Mouse (Mus musculus): ENCODE results near the gene Drg1. TPM values are rescaled to one million over a fixed set of nuclear protein-coding genes. Genes with fewer than 3 reads are reported as not detected.

The Drg1 gene
- polyA plus RNA-seq, 1 experiment from 2014 or later, result 132 TPM

- H3K27ac ChIP-seq (ENCODE audit: low read length), result no peak overlapping the region
- no peak overlapping the region for H3K4me3 ChIP-seq (ENCODE audit: low read depth, low read length)
- no peaks in the 10 kb centered on the region for H3K4me1 ChIP-seq (ENCODE audit: insufficient read depth, low read depth, low read length)
- no peaks in the 10 kb centered on the region for H3K36me3 ChIP-seq (ENCODE audit: insufficient read depth, low read length)
- H3K9me3 ChIP-seq (ENCODE audit: low read length), result 0 out of 2 replicates have a peak, but pooled peaks cover 2% of the 10 kb centered on the region
- no peak for ATAC-seq
- TF ChIP-seq EP300 (IDR thresholded peaks at IDR 0.05) (no peak), CTCF (IDR thresholded peaks at IDR 0.05) (no peak)
- WGBS, result 39% methylated on average over 5 of the region's 5 CpGs
- no peaks in the 10 kb centered on the region for H3K27me3 ChIP-seq (replicated peaks; ENCODE audit: insufficient read depth, low read length)
- no peak overlapping the region for H3K9ac ChIP-seq (replicated peaks; ENCODE audit: low read depth)
- no peak overlapping the region for H3K4me2 ChIP-seq (replicated peaks; ENCODE audit: low read depth, low read length)
- DNase-seq (ENCODE audit: low spot score), result no peak
Observed at GRCm38 (mm10) chr11:3278351-3278750, 12.1 kb upstream of the Drg1 start.

DNA sequence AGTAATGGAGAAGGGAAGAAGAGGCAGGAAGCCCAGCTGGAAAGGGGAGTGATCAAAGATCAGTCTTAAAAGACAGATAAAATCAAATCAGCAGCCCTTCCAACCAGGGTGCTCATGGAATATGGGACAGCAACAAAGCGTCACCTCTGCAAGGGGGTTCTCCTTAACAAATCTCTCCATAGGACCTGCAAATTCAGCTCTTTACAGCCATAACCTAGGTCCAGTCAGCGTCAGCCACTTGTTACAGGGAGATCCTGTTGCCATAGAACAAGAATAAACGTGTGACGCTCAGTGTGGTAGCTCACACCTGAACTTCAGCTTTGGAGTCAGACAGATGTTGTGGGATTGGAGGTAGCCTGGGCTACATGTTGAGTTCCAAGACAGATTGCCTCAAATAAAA, 3.0 kb upstream of the Drg1 start:
- H3K4me2 ChIP-seq (replicated peaks; ENCODE audit: low read depth, low read length), result no peak overlapping the region
- DNase-seq (ENCODE audit: low spot score), result no peak
- no peaks in the 10 kb centered on the region for H3K4me1 ChIP-seq (ENCODE audit: insufficient read depth, low read depth, low read length)
- no peak for ATAC-seq
- H3K36me3 ChIP-seq (ENCODE audit: insufficient read depth, low read length), result no peaks in the 10 kb centered on the region
- H3K9me3 ChIP-seq (ENCODE audit: low read length), result no peaks in the 10 kb centered on the region
- TF ChIP-seq CTCF (IDR thresholded peaks at IDR 0.05) (no peak), EP300 (IDR thresholded peaks at IDR 0.05) (no peak)
- H3K4me3 ChIP-seq (ENCODE audit: low read depth, low read length), result no peak overlapping the region
- no peaks in the 10 kb centered on the region for H3K27me3 ChIP-seq (replicated peaks; ENCODE audit: insufficient read depth, low read length)
- no peak overlapping the region for H3K9ac ChIP-seq (replicated peaks; ENCODE audit: low read depth)
- H3K27ac ChIP-seq (ENCODE audit: low read length), result no peak overlapping the region
- 36% methylated on average over 4 of the region's 4 CpGs for WGBS

GRCm38 (mm10) chr11:3267133-3267532, 918 bp upstream of the Drg1 start:
- peak overlapping the region; percentile 89; the same call in 1 of the 2 replicates for H3K27ac ChIP-seq (ENCODE audit: low read length)
- no peak for ATAC-seq

GRCm38 (mm10) chr11:3265291-3266078, 730 bp downstream of the Drg1 start:
- Histone ChIP-seq H3K4me3 (ENCODE audit: low read depth, low read length) (peak overlapping the region; percentile 91), H3K27ac (ENCODE audit: low read length) (peak overlapping the region; percentile 89), H3K27me3 (replicated peaks; ENCODE audit: insufficient read depth, low read length) (no peaks in the 10 kb centered on the region), H3K9me3 (ENCODE audit: low read length) (no peaks in the 10 kb centered on the region), H3K4me1 (ENCODE audit: insufficient read depth, low read depth, low read length) (no peaks in the 10 kb centered on the region), H3K4me2 (replicated peaks; ENCODE audit: low read depth, low read length) (peak overlapping the region; percentile 79), H3K9ac (replicated peaks; ENCODE audit: low read depth) (peak overlapping the region; percentile 99), H3K36me3 (ENCODE audit: insufficient read depth, low read length) (peaks cover 8% of the 10 kb centered on the region; the same call in 1 of the 2 replicates)
- no peak for TF ChIP-seq CTCF (IDR thresholded peaks at IDR 0.05)
- no peak for TF ChIP-seq EP300 (IDR thresholded peaks at IDR 0.05)
- WGBS, result under 1% methylated on average over 26 of the region's 26 CpGs
- ATAC-seq (no peak), DNase-seq (ENCODE audit: low spot score) (peak; percentile 68)

More at GRCm38 (mm10) chr11:3267133-3267532, 918 bp upstream of the Drg1 start:
- DNase-seq (ENCODE audit: low spot score), result peak; percentile 14
- H3K4me1 ChIP-seq (ENCODE audit: insufficient read depth, low read depth, low read length), result no peaks in the 10 kb centered on the region
- 0 out of 2 replicates have a peak overlapping the region, but pooled peaks have one; percentile 99 for H3K9ac ChIP-seq (replicated peaks; ENCODE audit: low read depth)
- H3K27me3 ChIP-seq (replicated peaks; ENCODE audit: insufficient read depth, low read length), result no peaks in the 10 kb centered on the region
- peak overlapping the region; percentile 79 for H3K4me2 ChIP-seq (replicated peaks; ENCODE audit: low read depth, low read length)
- H3K9me3 ChIP-seq (ENCODE audit: low read length), result no peaks in the 10 kb centered on the region
- TF ChIP-seq CTCF (IDR thresholded peaks at IDR 0.05) (peak; percentile 15; the same call in 1 of the 2 replicates), EP300 (IDR thresholded peaks at IDR 0.05) (no peak)
- 45% methylated on average over 7 of the region's 7 CpGs for WGBS
- H3K4me3 ChIP-seq (ENCODE audit: low read depth, low read length), result peak overlapping the region; percentile 91
- H3K36me3 ChIP-seq (ENCODE audit: insufficient read depth, low read length), result no peaks in the 10 kb centered on the region

DNA sequence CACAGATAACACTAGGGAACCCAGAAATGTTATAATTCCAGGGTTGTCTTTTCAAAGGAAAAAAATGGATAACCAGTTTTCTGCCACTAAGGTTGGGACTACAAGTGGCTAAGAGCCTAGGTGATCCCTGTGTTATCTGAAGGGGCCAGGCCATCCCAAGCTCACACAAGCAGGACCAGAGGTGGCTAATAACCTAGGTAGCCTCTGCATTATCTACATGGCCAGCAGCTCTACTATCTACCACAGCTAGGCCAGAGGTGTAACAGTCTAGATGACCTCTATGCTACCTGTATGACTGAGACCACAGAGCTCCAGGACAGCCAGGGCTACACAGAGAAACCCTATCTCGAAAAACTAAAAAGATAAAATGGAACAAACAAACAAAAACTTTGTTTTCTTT, 6.7 kb downstream of the Drg1 start:
- Histone ChIP-seq H3K27ac (ENCODE audit: low read length) (no peak overlapping the region), H3K4me3 (ENCODE audit: low read depth, low read length) (no peak overlapping the region), H3K9me3 (ENCODE audit: low read length) (no peaks in the 10 kb centered on the region), H3K4me1 (ENCODE audit: insufficient read depth, low read depth, low read length) (no peaks in the 10 kb centered on the region), H3K27me3 (replicated peaks; ENCODE audit: insufficient read depth, low read length) (no peaks in the 10 kb centered on the region), H3K9ac (replicated peaks; ENCODE audit: low read depth) (no peak overlapping the region), H3K4me2 (replicated peaks; ENCODE audit: low read depth, low read length) (no peak overlapping the region), H3K36me3 (ENCODE audit: insufficient read depth, low read length) (peaks cover 24% of the 10 kb centered on the region)
- TF ChIP-seq EP300 (IDR thresholded peaks at IDR 0.05) (no peak), CTCF (IDR thresholded peaks at IDR 0.05) (no peak)
- DNase-seq (ENCODE audit: low spot score), result no peak
- WGBS, result 87% methylated on average over 1 of the region's 1 CpGs
- no peak for ATAC-seq

GRCm38 (mm10) chr11:3247387-3247786, 18.8 kb downstream of the Drg1 start:
- ATAC-seq (no peak), DNase-seq (ENCODE audit: low spot score) (no peak)
- H3K4me2 ChIP-seq (replicated peaks; ENCODE audit: low read depth, low read length), result no peak overlapping the region
- no peak overlapping the region for H3K4me3 ChIP-seq (ENCODE audit: low read depth, low read length)
- H3K27me3 ChIP-seq (replicated peaks; ENCODE audit: insufficient read depth, low read length), result no peaks in the 10 kb centered on the region
- no peak overlapping the region for H3K9ac ChIP-seq (replicated peaks; ENCODE audit: low read depth)
- no peak overlapping the region for H3K27ac ChIP-seq (ENCODE audit: low read length)
- TF ChIP-seq CTCF (IDR thresholded peaks at IDR 0.05) (no peak), EP300 (IDR thresholded peaks at IDR 0.05) (no peak)
- H3K4me1 ChIP-seq (ENCODE audit: insufficient read depth, low read depth, low read length), result no peaks in the 10 kb centered on the region
- H3K9me3 ChIP-seq (ENCODE audit: low read length), result no peaks in the 10 kb centered on the region
- WGBS, result 81% methylated on average over 2 of the region's 2 CpGs
- H3K36me3 ChIP-seq (ENCODE audit: insufficient read depth, low read length), result peaks cover 59% of the 10 kb centered on the region
